Mouse (Mus musculus): ENCODE data around the gene Gck. TPM values are rescaled to one million over a fixed set of nuclear protein-coding genes. Genes with fewer than 3 reads are reported as not detected.
"Not testable (repeated sequence)": the region's sequence is repeated elsewhere in the genome, so short reads cannot be mapped to it uniquely, and the experiment has no call there.

Gene Gck
- polyA plus RNA-seq, 1 experiment from 2014 or later, result 1.0 TPM

DNA sequence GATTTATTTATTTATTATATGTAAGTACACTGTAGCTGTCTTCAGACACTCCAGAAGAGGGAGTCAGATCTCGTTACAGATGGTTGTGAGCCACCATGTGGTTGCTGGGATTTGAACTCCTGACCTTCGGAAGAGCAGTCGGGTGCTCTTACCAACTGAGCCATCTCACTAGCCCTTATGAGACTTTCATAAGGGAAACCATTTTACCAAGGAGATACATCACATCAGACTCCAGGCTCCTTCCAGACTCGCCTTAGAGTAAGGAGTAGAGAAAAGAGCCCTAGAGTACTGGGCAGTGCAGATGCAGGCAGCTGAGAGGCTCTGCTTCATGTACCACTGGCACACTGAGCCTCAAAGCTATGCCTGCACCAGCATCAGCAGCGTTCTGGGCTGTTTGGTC, 61.3 kb downstream of the Gck start:
- H3K9ac ChIP-seq (ENCODE audit: low read depth, low read length); ATAC-seq (ENCODE audit: low read depth); H3K4me2 ChIP-seq (ENCODE audit: low read depth, low read length); H3K36me3 ChIP-seq (ENCODE audit: control insufficient read depth, insufficient read depth, low read length); DNase-seq (ENCODE audit: low spot score); H3K27me3 ChIP-seq (replicated peaks; ENCODE audit: control insufficient read depth, insufficient read depth, low read length); H3K9me3 ChIP-seq (ENCODE audit: control insufficient read depth, low read length); H3K27ac ChIP-seq (replicated peaks; ENCODE audit: low read depth, low read length); H3K4me3 ChIP-seq (ENCODE audit: low read depth, low read length): not testable (repeated sequence)
- WGBS, result 47% methylated on average over 4 of the region's 5 CpGs
- H3K4me1 ChIP-seq (ENCODE audit: control insufficient read depth, insufficient read depth, low read length), result peaks cover 14% of the 10 kb centered on the region; the same call in 1 of the 2 replicates

DNA sequence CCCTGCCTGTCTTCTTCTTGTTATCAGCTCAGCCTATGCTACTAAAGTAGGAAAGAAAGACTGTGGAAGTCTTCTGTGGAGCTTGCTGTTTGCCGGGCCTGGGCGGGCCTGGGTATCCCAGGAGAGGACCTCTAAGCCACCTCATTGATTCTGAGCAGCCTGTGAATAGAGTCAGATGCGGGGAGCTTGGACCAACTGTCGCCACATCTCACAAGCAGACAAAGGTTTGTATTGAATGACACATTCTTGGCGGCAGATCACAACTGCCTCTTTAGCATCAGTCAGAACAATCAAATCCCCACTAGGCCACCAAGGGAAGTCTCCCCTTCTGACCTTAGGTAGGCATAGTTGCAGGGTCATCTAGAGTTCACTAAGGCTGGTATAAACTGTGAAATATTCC, 62.6 kb downstream of the Gck start:
- no peak overlapping the region for H3K4me3 ChIP-seq (ENCODE audit: low read depth, low read length)
- peak; percentile 60 for DNase-seq (ENCODE audit: low spot score)
- WGBS, result 37% methylated on average over 5 of the region's 5 CpGs
- H3K27me3 ChIP-seq (replicated peaks; ENCODE audit: control insufficient read depth, insufficient read depth, low read length), result no peaks in the 10 kb centered on the region
- ATAC-seq (ENCODE audit: low read depth), result peak; percentile 37; the same call in 1 of the 2 replicates
- H3K9ac ChIP-seq (ENCODE audit: low read depth, low read length), result peak overlapping the region; percentile 30; the same call in 1 of the 2 replicates
- no peaks in the 10 kb centered on the region for H3K36me3 ChIP-seq (ENCODE audit: control insufficient read depth, insufficient read depth, low read length)
- H3K4me2 ChIP-seq (ENCODE audit: low read depth, low read length), result no peak overlapping the region
- no peak overlapping the region for H3K27ac ChIP-seq (replicated peaks; ENCODE audit: low read depth, low read length)
- H3K9me3 ChIP-seq (ENCODE audit: control insufficient read depth, low read length), result no peaks in the 10 kb centered on the region
- peaks cover 9% of the 10 kb centered on the region; the same call in 1 of the 2 replicates for H3K4me1 ChIP-seq (ENCODE audit: control insufficient read depth, insufficient read depth, low read length)

DNA sequence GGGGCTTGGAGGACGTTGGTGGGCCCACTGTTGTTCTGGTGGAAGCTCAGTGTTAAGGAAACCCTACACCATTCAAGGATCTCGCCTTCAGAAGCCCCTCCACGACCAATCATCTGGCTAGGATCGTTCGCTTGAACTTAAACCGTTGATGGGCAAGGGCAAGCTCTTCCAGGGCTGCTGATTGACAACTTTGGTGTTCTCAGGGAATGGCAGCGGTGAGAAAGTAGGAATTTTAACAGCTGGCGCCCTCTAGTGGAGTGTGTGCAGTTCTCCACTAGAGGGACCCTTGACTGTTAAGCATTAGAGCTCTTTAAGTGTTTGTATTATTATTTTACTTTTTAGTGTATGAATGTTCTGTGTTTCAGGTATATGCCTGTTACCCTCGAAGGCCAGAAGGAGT, 63.7 kb downstream of the Gck start:
- H3K9ac ChIP-seq (ENCODE audit: low read depth, low read length), result no peak overlapping the region
- no peaks in the 10 kb centered on the region for H3K27me3 ChIP-seq (replicated peaks; ENCODE audit: control insufficient read depth, insufficient read depth, low read length)
- H3K4me1 ChIP-seq (ENCODE audit: control insufficient read depth, insufficient read depth, low read length), result peaks cover 3% of the 10 kb centered on the region; the same call in 1 of the 2 replicates
- no peaks in the 10 kb centered on the region for H3K36me3 ChIP-seq (ENCODE audit: control insufficient read depth, insufficient read depth, low read length)
- H3K4me3 ChIP-seq (ENCODE audit: low read depth, low read length), result no peak overlapping the region
- DNase-seq (ENCODE audit: low spot score) (peak; percentile 84), ATAC-seq (ENCODE audit: low read depth) (no peak)
- H3K4me2 ChIP-seq (ENCODE audit: low read depth, low read length), result no peak overlapping the region
- no peak overlapping the region for H3K27ac ChIP-seq (replicated peaks; ENCODE audit: low read depth, low read length)
- 20% methylated on average over 9 of the region's 9 CpGs for WGBS
- H3K9me3 ChIP-seq (ENCODE audit: control insufficient read depth, low read length), result no peaks in the 10 kb centered on the region

DNA sequence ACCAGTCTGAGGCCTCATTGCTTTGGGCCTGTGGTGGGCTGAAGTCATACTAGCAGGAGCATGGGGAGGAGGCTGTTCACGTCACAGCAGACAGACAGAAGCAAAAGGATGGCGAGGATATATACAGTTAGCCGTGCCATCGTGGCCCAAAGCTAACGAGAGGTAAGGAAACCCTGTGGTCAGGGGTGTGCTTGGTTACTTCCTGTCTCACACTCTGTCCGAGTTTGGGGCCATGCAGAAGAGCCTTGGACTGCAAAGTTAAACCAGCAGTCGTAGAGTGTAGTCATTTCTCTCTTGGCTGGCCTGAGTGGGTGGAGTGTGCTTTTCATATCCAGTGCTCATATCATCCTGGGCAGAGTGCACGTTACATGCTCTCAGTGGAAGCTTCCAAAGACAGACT, 67.4 kb downstream of the Gck start:
- WGBS, result 62% methylated on average over 8 of the region's 8 CpGs
- Histone ChIP-seq H3K4me3 (ENCODE audit: low read depth, low read length) (no peak overlapping the region), H3K27ac (replicated peaks; ENCODE audit: low read depth, low read length) (no peak overlapping the region), H3K9me3 (ENCODE audit: control insufficient read depth, low read length) (no peaks in the 10 kb centered on the region), H3K4me2 (ENCODE audit: low read depth, low read length) (no peak overlapping the region), H3K9ac (ENCODE audit: low read depth, low read length) (no peak overlapping the region), H3K36me3 (ENCODE audit: control insufficient read depth, insufficient read depth, low read length) (no peaks in the 10 kb centered on the region), H3K27me3 (replicated peaks; ENCODE audit: control insufficient read depth, insufficient read depth, low read length) (no peaks in the 10 kb centered on the region), H3K4me1 (ENCODE audit: control insufficient read depth, insufficient read depth, low read length) (0 out of 2 replicates have a peak, but pooled peaks cover 6% of the 10 kb centered on the region)
- ATAC-seq (ENCODE audit: low read depth) (no peak), DNase-seq (ENCODE audit: low spot score) (no peak)

DNA sequence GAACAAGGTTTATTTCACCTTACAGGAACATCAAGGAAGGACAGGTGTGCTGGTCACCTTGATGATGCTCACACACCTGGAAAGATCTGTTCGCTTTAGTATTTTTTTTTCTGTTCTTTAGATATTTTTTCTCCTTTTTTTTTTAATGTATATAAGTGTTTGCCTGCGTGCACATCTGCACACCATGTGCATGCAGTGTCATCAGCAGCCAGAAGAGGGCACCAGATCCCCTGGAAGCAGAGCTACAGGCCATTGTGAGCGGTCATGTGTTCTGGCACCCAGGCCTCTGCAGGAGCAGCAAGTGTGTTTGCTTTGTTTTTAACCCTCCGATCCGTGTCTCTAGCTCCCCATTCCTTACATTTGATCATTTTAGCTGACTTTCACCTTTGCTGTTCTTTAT, 70.0 kb downstream of the Gck start:
- ATAC-seq (ENCODE audit: low read depth) (no peak), DNase-seq (ENCODE audit: low spot score) (no peak)
- WGBS, result 48% methylated on average over 5 of the region's 5 CpGs
- Histone ChIP-seq H3K9ac (ENCODE audit: low read depth, low read length) (no peak overlapping the region), H3K9me3 (ENCODE audit: control insufficient read depth, low read length) (no peaks in the 10 kb centered on the region), H3K27ac (replicated peaks; ENCODE audit: low read depth, low read length) (no peak overlapping the region), H3K4me2 (ENCODE audit: low read depth, low read length) (no peak overlapping the region), H3K27me3 (replicated peaks; ENCODE audit: control insufficient read depth, insufficient read depth, low read length) (no peaks in the 10 kb centered on the region), H3K36me3 (ENCODE audit: control insufficient read depth, insufficient read depth, low read length) (peaks cover 20% of the 10 kb centered on the region), H3K4me3 (ENCODE audit: low read depth, low read length) (no peak overlapping the region), H3K4me1 (ENCODE audit: control insufficient read depth, insufficient read depth, low read length) (peaks cover 16% of the 10 kb centered on the region)

DNA sequence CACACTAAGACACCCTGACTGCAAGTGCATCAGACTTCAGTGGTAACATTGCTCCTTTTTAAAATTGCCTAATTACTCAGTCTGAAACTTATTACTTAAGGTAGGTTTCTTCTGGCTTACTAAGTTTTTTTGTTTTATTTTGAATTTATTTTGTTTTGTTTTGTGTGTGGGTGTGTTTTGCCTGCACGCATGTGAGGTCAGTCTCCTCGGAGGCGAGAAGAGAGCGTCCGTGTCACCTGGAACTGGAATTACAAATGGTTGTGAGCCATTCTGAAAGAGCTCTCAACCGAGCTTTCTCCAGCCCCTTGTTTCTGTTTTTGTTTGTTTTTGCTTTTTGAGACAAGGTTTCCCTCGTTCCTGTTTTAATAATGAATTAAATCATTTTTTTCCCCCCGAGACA, 71.2 kb downstream of the Gck start:
- H3K27ac ChIP-seq (replicated peaks; ENCODE audit: low read depth, low read length), result peak overlapping the region; percentile 89
- H3K4me2 ChIP-seq (ENCODE audit: low read depth, low read length), result peak overlapping the region; percentile 86
- H3K9me3 ChIP-seq (ENCODE audit: control insufficient read depth, low read length), result no peaks in the 10 kb centered on the region
- 39% methylated on average over 8 of the region's 8 CpGs for WGBS
- DNase-seq (ENCODE audit: low spot score) (no peak), ATAC-seq (ENCODE audit: low read depth) (no peak; the same call in 1 of the 2 replicates)
- H3K36me3 ChIP-seq (ENCODE audit: control insufficient read depth, insufficient read depth, low read length), result peaks cover 32% of the 10 kb centered on the region
- peaks cover 16% of the 10 kb centered on the region for H3K4me1 ChIP-seq (ENCODE audit: control insufficient read depth, insufficient read depth, low read length)
- H3K4me3 ChIP-seq (ENCODE audit: low read depth, low read length), result peak overlapping the region; percentile 75
- peak overlapping the region; percentile 60 for H3K9ac ChIP-seq (ENCODE audit: low read depth, low read length)
- H3K27me3 ChIP-seq (replicated peaks; ENCODE audit: control insufficient read depth, insufficient read depth, low read length), result no peaks in the 10 kb centered on the region

DNA sequence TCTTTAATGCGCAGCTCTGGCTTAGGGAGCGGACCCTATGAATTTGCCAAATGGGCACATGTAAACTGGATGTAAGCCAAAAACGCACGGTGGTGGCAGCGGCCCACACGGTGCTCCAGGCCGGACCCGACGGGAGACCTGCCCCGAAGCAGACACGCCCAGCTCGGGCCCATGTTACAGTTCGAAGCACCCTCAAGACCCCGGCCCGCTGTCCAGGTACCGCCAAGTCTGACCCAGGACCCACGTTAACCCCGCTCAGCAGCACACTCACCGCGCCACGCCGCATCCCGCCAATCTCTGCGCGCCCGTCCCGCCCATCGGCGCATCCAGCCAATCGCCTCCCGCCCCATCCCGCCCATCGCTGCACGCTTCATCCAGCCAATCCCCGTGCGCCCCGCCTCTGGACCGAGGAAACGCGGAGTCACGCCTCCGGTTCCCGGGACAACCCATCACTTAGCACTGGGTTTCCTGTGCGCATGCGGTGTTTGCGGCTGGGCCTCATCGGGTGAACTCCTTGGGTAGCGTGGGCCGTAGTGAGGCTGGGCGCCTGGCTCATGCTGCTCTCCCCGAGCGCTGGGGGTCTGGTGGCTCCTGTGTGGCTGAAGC, 71.9 kb downstream of the Gck start, which contains the start of gene Pold2:
Gene Pold2, minus strand, starts transcription at position 372 of the 606 bp plus-strand sequence.
- H3K9me3 ChIP-seq (ENCODE audit: control insufficient read depth, low read length), result no peaks in the 10 kb centered on the region
- ATAC-seq (ENCODE audit: low read depth) (peak; percentile 99), DNase-seq (ENCODE audit: low spot score) (peak; percentile 99)
- peak within 1 kb of the TSS; percentile 89 for H3K27ac ChIP-seq (replicated peaks; ENCODE audit: low read depth, low read length)
- H3K9ac ChIP-seq (ENCODE audit: low read depth, low read length), result peak within 1 kb of the TSS; percentile 81
- peaks cover 38% of the 10 kb centered on the region for H3K36me3 ChIP-seq (ENCODE audit: control insufficient read depth, insufficient read depth, low read length)
- H3K4me1 ChIP-seq (ENCODE audit: control insufficient read depth, insufficient read depth, low read length), result peaks cover 16% of the 10 kb centered on the region
- peak within 1 kb of the TSS; percentile 75 for H3K4me3 ChIP-seq (ENCODE audit: low read depth, low read length)
- H3K27me3 ChIP-seq (replicated peaks; ENCODE audit: control insufficient read depth, insufficient read depth, low read length), result no peaks in the 10 kb centered on the region
- H3K4me2 ChIP-seq (ENCODE audit: low read depth, low read length), result peak within 1 kb of the TSS; percentile 86
- under 1% methylated on average over 45 of the region's 52 CpGs for whole genome bisulfite sequencing

DNA sequence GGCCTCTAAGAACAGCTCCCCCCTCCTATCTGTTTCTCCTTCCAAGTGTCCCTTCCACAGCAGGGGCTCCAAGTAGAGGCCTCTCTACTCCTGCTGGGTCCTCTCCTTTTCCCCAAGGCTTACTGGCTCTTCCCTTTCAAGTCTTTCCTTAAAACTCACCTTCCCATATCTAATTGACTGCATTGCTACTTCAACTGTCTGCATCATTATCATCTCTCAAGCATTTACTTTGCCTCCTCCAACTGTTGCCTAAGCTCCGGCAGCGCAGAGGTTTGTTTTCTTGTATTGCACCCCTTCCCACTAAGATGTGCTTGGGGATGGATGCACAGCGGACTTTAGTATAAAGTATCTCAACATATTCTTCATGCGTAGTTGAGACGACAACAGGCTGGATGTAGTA, 72.5 kb downstream of the Gck start:
- H3K4me2 ChIP-seq (ENCODE audit: low read depth, low read length), result peak overlapping the region; percentile 86
- WGBS, result 4% methylated on average over 5 of the region's 5 CpGs
- H3K9ac ChIP-seq (ENCODE audit: low read depth, low read length), result peak overlapping the region; percentile 81
- 0 out of 2 replicates have a peak overlapping the region, but pooled peaks have one; percentile 44 for H3K27ac ChIP-seq (replicated peaks; ENCODE audit: low read depth, low read length)
- no peak for ATAC-seq (ENCODE audit: low read depth)
- DNase-seq (ENCODE audit: low spot score), result no peak
- no peaks in the 10 kb centered on the region for H3K27me3 ChIP-seq (replicated peaks; ENCODE audit: control insufficient read depth, insufficient read depth, low read length)
- H3K36me3 ChIP-seq (ENCODE audit: control insufficient read depth, insufficient read depth, low read length), result peaks cover 44% of the 10 kb centered on the region
- H3K4me3 ChIP-seq (ENCODE audit: low read depth, low read length), result peak overlapping the region; percentile 75
- H3K4me1 ChIP-seq (ENCODE audit: control insufficient read depth, insufficient read depth, low read length), result peaks cover 16% of the 10 kb centered on the region
- no peaks in the 10 kb centered on the region for H3K9me3 ChIP-seq (ENCODE audit: control insufficient read depth, low read length)

DNA sequence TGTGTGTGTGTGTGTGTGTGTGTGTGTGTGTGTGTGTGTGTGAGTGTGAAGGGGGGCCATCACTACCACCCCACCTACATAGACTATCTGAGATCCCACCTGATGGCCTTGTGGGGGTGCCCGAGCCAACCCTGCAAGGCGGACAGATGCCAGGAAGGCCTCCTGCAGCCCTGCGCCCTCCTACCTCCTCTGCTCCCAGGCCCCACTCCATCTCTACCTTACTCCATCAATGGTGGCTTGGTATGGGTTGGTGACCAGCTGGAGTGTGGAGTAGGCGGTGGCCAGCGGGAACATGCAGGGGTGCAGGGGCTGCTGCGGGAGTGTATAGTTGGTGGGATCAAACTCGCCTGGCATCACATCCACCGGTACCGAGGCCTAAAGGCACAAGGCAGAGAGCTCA, 76.7 kb downstream of the Gck start:
- Histone ChIP-seq H3K27me3 (replicated peaks; ENCODE audit: control insufficient read depth, insufficient read depth, low read length) (no peaks in the 10 kb centered on the region), H3K36me3 (ENCODE audit: control insufficient read depth, insufficient read depth, low read length) (peaks cover 85% of the 10 kb centered on the region), H3K27ac (replicated peaks; ENCODE audit: low read depth, low read length) (no peak overlapping the region), H3K4me3 (ENCODE audit: low read depth, low read length) (no peak overlapping the region), H3K9me3 (ENCODE audit: control insufficient read depth, low read length) (no peaks in the 10 kb centered on the region), H3K4me2 (ENCODE audit: low read depth, low read length) (no peak overlapping the region), H3K4me1 (ENCODE audit: control insufficient read depth, insufficient read depth, low read length) (peaks cover 11% of the 10 kb centered on the region), H3K9ac (ENCODE audit: low read depth, low read length) (no peak overlapping the region)
- no peak for ATAC-seq (ENCODE audit: low read depth)
- whole genome bisulfite sequencing, result 98% methylated on average over 9 of the region's 9 CpGs
- DNase-seq (ENCODE audit: low spot score), result no peak

Data from embryonic facial prominence, embryonic 14.5 days (tissue).